Mouse (Mus musculus): Measurements from ENCODE around the gene Vamp2. TPM values are rescaled to one million over a fixed set of nuclear protein-coding genes. Genes with fewer than 3 reads are reported as not detected.

The Vamp2 gene
- polyA plus RNA-seq, 2 experiments: 89.8 to 199 TPM

DNA sequence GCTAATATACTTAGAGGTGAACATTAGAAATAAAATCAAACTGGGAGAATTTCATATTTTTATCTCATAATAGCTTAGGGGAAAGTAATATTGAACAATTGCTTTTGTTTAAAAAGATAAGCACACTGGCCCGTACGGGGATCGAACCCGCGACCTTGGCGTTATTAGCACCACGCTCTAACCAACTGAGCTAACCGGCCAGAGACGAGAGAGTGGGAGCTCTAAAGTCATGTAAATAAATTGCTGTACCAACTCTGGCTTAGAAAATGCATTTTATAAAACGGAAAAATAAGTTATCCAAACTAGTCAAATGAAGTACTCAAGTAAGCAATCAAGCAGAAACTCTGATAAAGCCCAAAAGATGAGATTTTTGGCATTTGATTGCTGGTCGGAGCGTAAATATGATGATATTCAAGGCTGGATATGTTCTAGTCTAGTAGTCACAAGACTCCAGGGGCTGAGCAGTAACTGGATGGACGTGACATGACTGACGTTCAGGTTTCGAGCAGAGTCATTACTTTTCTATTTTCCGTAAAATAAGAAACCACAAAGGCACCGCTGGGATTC, 26.0 kb upstream of the Vamp2 start:
- Histone ChIP-seq H3K9ac (ENCODE audit: low read depth, low read length, severe bottlenecking) (no peak overlapping the region), H3K4me3 (replicated peaks; ENCODE audit: low read length) (peak overlapping the region; percentile 46), H3K4me2 (replicated peaks; ENCODE audit: low read depth, low read length, severe bottlenecking) (peak overlapping the region; percentile 87), H3K27ac (replicated peaks; ENCODE audit: low read depth, low read length) (no peak overlapping the region), H3K36me3 (ENCODE audit: control insufficient read depth, insufficient read depth, low read length) (no peaks in the 10 kb centered on the region), H3K27me3 (ENCODE audit: control insufficient read depth, insufficient read depth, low read length) (no peaks in the 10 kb centered on the region), H3K4me1 (ENCODE audit: control insufficient read depth, insufficient read depth, low read length) (peaks cover 23% of the 10 kb centered on the region), H3K9me3 (ENCODE audit: control insufficient read depth, low read length) (no peaks in the 10 kb centered on the region)
- DNase-seq (ENCODE audit: low spot score): peak; percentile 79
- no peak for TF ChIP-seq POLR2A (IDR thresholded peaks at IDR 0.05; ENCODE audit: borderline replicate concordance, extremely low read depth, insufficient read depth, insufficient read length)
- under 1% methylated on average over 17 of the region's 17 CpGs for WGBS
- no peak for ATAC-seq (ENCODE audit: low FRiP score, low read depth)

GRCm38 (mm10) chr11:69062761-69063224, 25.5 kb upstream of the Vamp2 start:
- under 1% methylated on average over 19 of the region's 19 CpGs for WGBS
- no peaks in the 10 kb centered on the region for H3K27me3 ChIP-seq (ENCODE audit: control insufficient read depth, insufficient read depth, low read length)
- TF ChIP-seq POLR2A (IDR thresholded peaks at IDR 0.05; ENCODE audit: borderline replicate concordance, extremely low read depth, insufficient read depth, insufficient read length): no peak
- no peaks in the 10 kb centered on the region for H3K36me3 ChIP-seq (ENCODE audit: control insufficient read depth, insufficient read depth, low read length)
- peaks cover 23% of the 10 kb centered on the region for H3K4me1 ChIP-seq (ENCODE audit: control insufficient read depth, insufficient read depth, low read length)
- peak overlapping the region; percentile 46 for H3K4me3 ChIP-seq (replicated peaks; ENCODE audit: low read length)
- peak overlapping the region; percentile 82 for H3K27ac ChIP-seq (replicated peaks; ENCODE audit: low read depth, low read length)
- ATAC-seq (ENCODE audit: low FRiP score, low read depth) (peak; percentile 65), DNase-seq (ENCODE audit: low spot score) (peak; percentile 97)
- peak overlapping the region; percentile 52; the same call in 1 of the 2 replicates for H3K9ac ChIP-seq (ENCODE audit: low read depth, low read length, severe bottlenecking)
- H3K4me2 ChIP-seq (replicated peaks; ENCODE audit: low read depth, low read length, severe bottlenecking): peak overlapping the region; percentile 87
- no peaks in the 10 kb centered on the region for H3K9me3 ChIP-seq (ENCODE audit: control insufficient read depth, low read length)

DNA sequence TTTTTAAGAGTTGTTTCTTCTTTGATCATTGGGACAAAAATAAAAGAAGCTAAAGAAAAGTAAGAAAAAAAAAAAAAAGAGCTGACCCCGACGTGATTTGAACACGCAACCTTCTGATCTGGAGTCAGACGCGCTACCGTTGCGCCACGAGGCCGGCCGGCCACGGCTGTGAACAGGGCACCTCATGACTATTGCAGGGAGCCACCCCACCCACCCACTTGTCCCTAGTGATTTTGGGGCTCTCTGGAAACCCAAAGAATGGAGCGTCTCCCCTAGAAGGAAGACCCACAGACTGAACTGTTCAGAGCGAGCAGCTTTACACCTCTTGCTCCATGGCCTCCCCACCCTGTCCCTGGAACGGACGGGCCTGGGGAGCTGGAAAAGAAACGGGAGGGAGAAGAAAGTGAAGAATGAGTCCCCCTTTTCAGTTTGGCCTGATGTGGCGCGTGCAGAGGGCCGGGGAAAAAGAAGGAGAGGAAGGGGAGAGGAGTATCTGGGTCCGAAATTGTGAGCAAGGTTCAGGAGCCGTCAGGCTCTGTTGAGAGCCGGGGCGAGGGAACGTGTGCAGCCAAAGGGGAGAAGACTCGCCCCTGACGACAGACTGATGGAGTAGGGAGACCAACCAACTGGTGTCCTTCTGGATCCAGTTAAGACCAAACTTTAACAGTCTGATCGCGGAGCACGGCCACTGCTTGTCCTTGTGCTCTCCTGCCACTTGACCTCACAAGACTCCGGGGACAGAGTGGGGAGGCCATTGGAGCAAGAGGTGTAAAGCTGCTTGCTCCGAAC, 24.7 kb upstream of the Vamp2 start:
- peak; percentile 80 for DNase-seq (ENCODE audit: low spot score)
- Histone ChIP-seq H3K4me2 (replicated peaks; ENCODE audit: low read depth, low read length, severe bottlenecking) (peak overlapping the region; percentile 87), H3K4me1 (ENCODE audit: control insufficient read depth, insufficient read depth, low read length) (peaks cover 19% of the 10 kb centered on the region), H3K4me3 (replicated peaks; ENCODE audit: low read length) (peak overlapping the region; percentile 46), H3K9me3 (ENCODE audit: control insufficient read depth, low read length) (no peaks in the 10 kb centered on the region), H3K36me3 (ENCODE audit: control insufficient read depth, insufficient read depth, low read length) (no peaks in the 10 kb centered on the region), H3K27me3 (ENCODE audit: control insufficient read depth, insufficient read depth, low read length) (no peaks in the 10 kb centered on the region), H3K9ac (ENCODE audit: low read depth, low read length, severe bottlenecking) (peak overlapping the region; percentile 52), H3K27ac (replicated peaks; ENCODE audit: low read depth, low read length) (peak overlapping the region; percentile 82)
- peak; percentile 54 for ATAC-seq (ENCODE audit: low FRiP score, low read depth)
- WGBS: 1% methylated on average over 31 of the region's 31 CpGs
- TF ChIP-seq POLR2A (IDR thresholded peaks at IDR 0.05; ENCODE audit: borderline replicate concordance, extremely low read depth, insufficient read depth, insufficient read length): 0 out of 2 replicates have a peak, but pooled peaks have one; percentile 15

DNA sequence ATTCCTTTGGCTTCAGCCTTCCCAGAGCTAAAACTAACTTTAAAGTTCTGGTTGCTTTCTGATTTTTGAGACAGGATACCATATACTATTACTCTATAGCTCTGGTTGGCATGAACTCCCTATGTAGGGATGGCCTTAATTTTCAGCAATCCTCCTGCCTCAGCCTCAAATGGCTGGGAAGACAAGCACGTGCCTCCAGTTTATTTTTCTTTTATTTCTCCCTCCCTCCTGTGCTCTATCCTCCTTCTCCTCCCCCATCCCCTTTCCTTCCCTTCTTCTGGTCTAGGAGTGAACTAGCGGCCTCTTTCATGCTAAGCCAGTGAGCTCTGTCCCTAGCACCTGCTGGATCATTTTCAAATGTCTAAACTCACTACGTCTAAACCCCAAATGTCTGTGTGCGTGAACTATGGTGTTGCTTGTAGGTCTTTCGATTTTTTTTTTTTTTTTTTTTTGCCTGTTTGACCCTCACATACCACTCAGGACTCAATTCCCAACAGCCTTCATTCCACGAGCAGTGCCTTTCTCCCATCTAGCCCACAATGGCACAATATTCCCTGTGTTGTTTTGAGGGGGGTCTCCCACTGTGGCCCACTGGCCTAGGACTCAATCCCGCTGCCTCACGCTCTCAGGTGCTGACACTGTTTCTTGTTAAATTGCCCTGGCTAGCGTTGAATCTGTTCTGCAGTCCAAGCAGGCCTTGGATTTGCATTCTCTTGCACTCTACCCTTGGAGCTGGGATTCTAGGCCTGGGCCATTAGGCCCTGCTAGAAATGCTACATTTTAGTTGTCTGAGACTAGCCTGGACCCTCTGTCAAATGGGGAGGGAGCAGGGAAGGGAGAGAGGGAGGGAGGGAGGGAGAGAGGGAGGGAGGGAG, 23.8 kb upstream of the Vamp2 start:
- H3K27ac ChIP-seq (replicated peaks; ENCODE audit: low read depth, low read length): peak overlapping the region; percentile 45; the same call in 1 of the 2 replicates
- no peak for ATAC-seq (ENCODE audit: low FRiP score, low read depth)
- no peaks in the 10 kb centered on the region for H3K9me3 ChIP-seq (ENCODE audit: control insufficient read depth, low read length)
- peaks cover 17% of the 10 kb centered on the region for H3K4me1 ChIP-seq (ENCODE audit: control insufficient read depth, insufficient read depth, low read length)
- H3K27me3 ChIP-seq (ENCODE audit: control insufficient read depth, insufficient read depth, low read length): no peaks in the 10 kb centered on the region
- no peak for TF ChIP-seq POLR2A (IDR thresholded peaks at IDR 0.05; ENCODE audit: borderline replicate concordance, extremely low read depth, insufficient read depth, insufficient read length)
- 52% methylated on average over 9 of the region's 9 CpGs for WGBS
- H3K9ac ChIP-seq (ENCODE audit: low read depth, low read length, severe bottlenecking): peak overlapping the region; percentile 49
- H3K4me3 ChIP-seq (replicated peaks; ENCODE audit: low read length): peak overlapping the region; percentile 46
- no peak for DNase-seq (ENCODE audit: low spot score)
- H3K36me3 ChIP-seq (ENCODE audit: control insufficient read depth, insufficient read depth, low read length): no peaks in the 10 kb centered on the region
- H3K4me2 ChIP-seq (replicated peaks; ENCODE audit: low read depth, low read length, severe bottlenecking): peak overlapping the region; percentile 55
